Mouse (Mus musculus) MEL (cell line): Measurements from ENCODE around the gene Cacna1f. TPM values are rescaled to one million over a fixed set of nuclear protein-coding genes. Genes with fewer than 3 reads are reported as not detected.
A peak's percentile ranks its signal among the peaks of the same experiment; 100 is the strongest.

Experiments used
- DNase-seq: peaks from one replicate; pipeline ENCODE4 v3.0.0; 2011; ENCODE audit warnings: low read depth, low spot score
- H3K27ac ChIP-seq: 2 replicates; pipeline ENCODE4 v1.5.1; 2012; ENCODE audit warnings: low read depth, mild to moderate bottlenecking, control low read depth, low read length, moderate library complexity; ENCODE audit not compliant: control insufficient read depth
- H3K27me3 ChIP-seq, 2 experiments: fragments of 150-350 bp in 1 of 2; sonication (generic) in 1 of 2; 2 replicates each; pipeline ENCODE4 v1.6.1; 2012; ENCODE audit warnings: low read length in 2 of 2, mild to moderate bottlenecking in 2 of 2, improper control_type of control experiment in 1 of 2, moderate library complexity in 1 of 2; ENCODE audit not compliant: insufficient read depth in 2 of 2, control insufficient read depth in 1 of 2
- H3K36me3 ChIP-seq, 2 experiments: 2 replicates each; pipeline ENCODE4 v1.6.1; 2012 to 2014; ENCODE audit warnings: low read length in 2 of 2, improper control_type of control experiment in 1 of 2, inconsistent platforms in 1 of 2, mild to moderate bottlenecking in 1 of 2; ENCODE audit not compliant: insufficient read depth in 2 of 2, control insufficient read depth in 1 of 2
- H3K4me1 ChIP-seq, 2 experiments: fragments of 150-350 bp in 1 of 2; sonication (generic) in 1 of 2; 2 replicates each; pipeline ENCODE4 v1.6.1; 2012; ENCODE audit warnings: low read length in 2 of 2, improper control_type of control experiment in 1 of 2, mild to moderate bottlenecking in 1 of 2; ENCODE audit not compliant: insufficient read depth in 2 of 2, control insufficient read depth in 1 of 2
- H3K4me3 ChIP-seq, 2 experiments: fragments of 150-350 bp in 1 of 2; sonication (generic) in 1 of 2; 2 replicates each; pipeline ENCODE4 v1.5.1; 2012; ENCODE audit warnings: low read depth in 2 of 2, low read length in 2 of 2, mild to moderate bottlenecking in 2 of 2, moderate library complexity in 2 of 2, control low read depth in 1 of 2, improper control_type of control experiment in 1 of 2; ENCODE audit not compliant: control insufficient read depth in 1 of 2, insufficient read depth in 1 of 2
- H3K79me2 ChIP-seq: 2 replicates; pipeline ENCODE4 v1.6.1; 2012; ENCODE audit warnings: mild to moderate bottlenecking, low read length, moderate library complexity; ENCODE audit not compliant: control insufficient read depth, poor library complexity, insufficient read depth
- H3K9ac ChIP-seq: 2 replicates; pipeline ENCODE4 v1.6.1; 2012; ENCODE audit warnings: low read depth, mild to moderate bottlenecking, control low read depth, low read length, moderate library complexity; ENCODE audit not compliant: control insufficient read depth, poor library complexity, severe bottlenecking
- H3K9me3 ChIP-seq: fragments of 150-350 bp; sonication (generic); replicated peaks from 2 replicates; pipeline ENCODE4 v1.6.1; 2012; ENCODE audit warnings: mild to moderate bottlenecking, low read length, improper control_type of control experiment, moderate library complexity; ENCODE audit not compliant: insufficient read depth
- BHLHE40 ChIP-seq: IDR thresholded peaks from 2 replicates; pipeline ENCODE4 v1.6.1; 2012; ENCODE audit warnings: low read depth, mild to moderate bottlenecking, inconsistent platforms, low read length, improper control_type of control experiment, borderline replicate concordance
- CHD1 ChIP-seq: IDR thresholded peaks from 2 replicates; pipeline ENCODE4 v1.6.1; 2012; ENCODE audit warnings: low read depth, mild to moderate bottlenecking, inconsistent platforms, low read length, improper control_type of control experiment
- E2F4 ChIP-seq: IDR thresholded peaks from 2 replicates; pipeline ENCODE4 v1.6.1; 2011; ENCODE audit warnings: low read depth, low read length, improper control_type of control experiment, borderline replicate concordance
- GABPA ChIP-seq: IDR thresholded peaks from 2 replicates; pipeline ENCODE4 v1.6.1; 2012; ENCODE audit warnings: low read depth, mild to moderate bottlenecking, inconsistent platforms, low read length, improper control_type of control experiment, moderate library complexity
- GATA1 ChIP-seq: IDR thresholded peaks from 2 replicates; pipeline ENCODE4 v1.6.1; 2011; ENCODE audit warnings: low read depth, low read length, improper control_type of control experiment
- HCFC1 ChIP-seq: IDR thresholded peaks from 2 replicates; pipeline ENCODE4 v1.6.1; 2012; ENCODE audit warnings: low read depth, mild to moderate bottlenecking, inconsistent platforms, low read length, improper control_type of control experiment, moderate library complexity
- JUND ChIP-seq: IDR thresholded peaks from 2 replicates; pipeline ENCODE4 v1.6.1; 2011; ENCODE audit warnings: low read depth, mild to moderate bottlenecking, improper control_type of control experiment, low read length
- KAT2A ChIP-seq: conservative IDR thresholded peaks from 2 replicates; pipeline ENCODE4 v1.6.1; 2012; ENCODE audit warnings: low read depth, low read length, improper control_type of control experiment, inconsistent platforms
- MAFK ChIP-seq: IDR thresholded peaks from 2 replicates; pipeline ENCODE4 v1.6.1; 2011; ENCODE audit warnings: low read depth, mild to moderate bottlenecking, low read length, improper control_type of control experiment, borderline replicate concordance
- MAX ChIP-seq: IDR thresholded peaks from 2 replicates; pipeline ENCODE4 v1.6.1; 2011; ENCODE audit warnings: low read length, improper control_type of control experiment
- MYB ChIP-seq: IDR thresholded peaks from 2 replicates; pipeline ENCODE4 v1.6.1; 2011; ENCODE audit warnings: mild to moderate bottlenecking, low read depth, low read length, improper control_type of control experiment
- MYC ChIP-seq: IDR thresholded peaks from 2 replicates; pipeline ENCODE4 v1.6.1; 2011; ENCODE audit warnings: low read depth, mild to moderate bottlenecking, low read length, improper control_type of control experiment, moderate library complexity
- NELFE ChIP-seq: IDR thresholded peaks from 2 replicates; pipeline ENCODE4 v1.6.1; 2011; ENCODE audit warnings: low read depth, low read length, improper control_type of control experiment
- NRF1 ChIP-seq: IDR thresholded peaks from 2 replicates; pipeline ENCODE4 v1.6.1; 2014; ENCODE audit warnings: low read depth, mild to moderate bottlenecking, inconsistent platforms, low read length, improper control_type of control experiment, moderate library complexity; ENCODE audit not compliant: poor library complexity, insufficient read depth, severe bottlenecking
- POLR2A ChIP-seq, 2 experiments: IDR thresholded peaks; 2 replicates each; pipeline ENCODE4 v1.6.1; 2011 to 2012; ENCODE audit warnings: low read length in 2 of 2, mild to moderate bottlenecking in 2 of 2, control low read depth in 1 of 2, improper control_type of control experiment in 1 of 2, low read depth in 1 of 2, moderate library complexity in 1 of 2; ENCODE audit not compliant: control insufficient read depth in 1 of 2, insufficient read depth in 1 of 2, poor library complexity in 1 of 2
- POLR2AphosphoS2 ChIP-seq: IDR thresholded peaks from 2 replicates; pipeline ENCODE4 v1.6.1; 2011; ENCODE audit warnings: low read length, improper control_type of control experiment
- POLR2AphosphoS5 ChIP-seq: IDR thresholded peaks from 2 replicates; pipeline ENCODE4 v1.6.1; 2012; ENCODE audit warnings: low read depth, borderline replicate concordance, mild to moderate bottlenecking, inconsistent platforms, low read length, moderate library complexity, mixed read lengths
- RAD21 ChIP-seq: IDR thresholded peaks from 2 replicates; pipeline ENCODE4 v1.6.1; 2011; ENCODE audit warnings: mild to moderate bottlenecking, low read depth, low read length, improper control_type of control experiment
- SIN3A ChIP-seq: IDR thresholded peaks from 2 replicates; pipeline ENCODE4 v1.6.1; 2012; ENCODE audit warnings: low read length, improper control_type of control experiment, inconsistent platforms
- SMC3 ChIP-seq: IDR thresholded peaks from 2 replicates; pipeline ENCODE4 v1.6.1; 2011; ENCODE audit warnings: low read depth, low read length, improper control_type of control experiment
- TAL1 ChIP-seq: IDR thresholded peaks from 2 replicates; pipeline ENCODE4 v1.6.1; 2012; ENCODE audit warnings: mild to moderate bottlenecking, inconsistent platforms, low read length, moderate library complexity, mixed read lengths
- TBP ChIP-seq: IDR thresholded peaks from 2 replicates; pipeline ENCODE4 v1.8.0; 2011; ENCODE audit warnings: low read depth, low read length, improper control_type of control experiment
- USF1 ChIP-seq: IDR thresholded peaks from 2 replicates; pipeline ENCODE4 v1.6.1; 2014; ENCODE audit warnings: low read depth, mild to moderate bottlenecking, inconsistent platforms, low read length, improper control_type of control experiment, moderate library complexity
- USF2 ChIP-seq, 2 experiments: IDR thresholded peaks; 2 replicates each; pipeline ENCODE4 v1.6.1; 2011 to 2012; ENCODE audit warnings: improper control_type of control experiment in 2 of 2, low read length in 2 of 2, borderline replicate concordance in 1 of 2, inconsistent platforms in 1 of 2, low read depth in 1 of 2, mild to moderate bottlenecking in 1 of 2; ENCODE audit not compliant: insufficient read depth in 1 of 2
- ZKSCAN1 ChIP-seq: IDR thresholded peaks from 2 replicates; pipeline ENCODE4 v1.6.1; 2012; ENCODE audit warnings: low read depth, mild to moderate bottlenecking, inconsistent platforms, low read length, improper control_type of control experiment, moderate library complexity
- ZNF384 ChIP-seq: IDR thresholded peaks from 2 replicates; pipeline ENCODE4 v1.6.1; 2012; ENCODE audit warnings: low read depth, mild to moderate bottlenecking, inconsistent platforms, low read length, improper control_type of control experiment
- polyA plus RNA-seq, 2 experiments: library from polyadenylated mRNA; stranded (reverse) in 1 of 2; unstranded in 1 of 2; fragments of >175 nt in 1 of 2; fragments of >200 nt in 1 of 2; gene quantifications; 2 replicates each; pipeline versions ENCODE4 v1.2.1 to v1.2.4; 2012; ENCODE audit warnings: low replicate concordance in 2 of 2, low read depth in 1 of 2; ENCODE audit not compliant: insufficient read length in 2 of 2, insufficient read depth in 1 of 2, missing spikeins in 1 of 2
- total RNA-seq: library from RNA; depleted of rRNA; stranded (reverse); fragments of 300-350 nt; gene quantifications from 2 replicates; pipeline ENCODE4 v1.2.3, GENCODE M21; 2012

Gene Cacna1f
- total and polyA plus RNA-seq, 3 experiments, result 0.17 TPM; not detected in 2

GRCm38 (mm10) chrX:7604004-7604403, 2.9 kb upstream of the Cacna1f start:
- TF ChIP-seq KAT2A, result no peak
- TF ChIP-seq JUND, result no peak
- no peak for TF ChIP-seq POLR2A (IDR thresholded peaks at IDR 0.05; ENCODE audit: control insufficient read depth in 1 of 2, insufficient read depth in 1 of 2, low read depth in 1 of 2, low read length in 2 of 2, poor library complexity in 1 of 2)
- TF ChIP-seq GABPA, result no peak
- no peak for TF ChIP-seq USF2 (IDR thresholded peaks at IDR 0.05; ENCODE audit: borderline replicate concordance in 1 of 2, insufficient read depth in 1 of 2, low read depth in 1 of 2, low read length in 2 of 2)
- no peak for TF ChIP-seq NELFE
- TF ChIP-seq GATA1, result no peak
- TF ChIP-seq MAFK, result no peak
- no peak for TF ChIP-seq ZKSCAN1
- no peak overlapping the region for H3K27ac ChIP-seq

DNA sequence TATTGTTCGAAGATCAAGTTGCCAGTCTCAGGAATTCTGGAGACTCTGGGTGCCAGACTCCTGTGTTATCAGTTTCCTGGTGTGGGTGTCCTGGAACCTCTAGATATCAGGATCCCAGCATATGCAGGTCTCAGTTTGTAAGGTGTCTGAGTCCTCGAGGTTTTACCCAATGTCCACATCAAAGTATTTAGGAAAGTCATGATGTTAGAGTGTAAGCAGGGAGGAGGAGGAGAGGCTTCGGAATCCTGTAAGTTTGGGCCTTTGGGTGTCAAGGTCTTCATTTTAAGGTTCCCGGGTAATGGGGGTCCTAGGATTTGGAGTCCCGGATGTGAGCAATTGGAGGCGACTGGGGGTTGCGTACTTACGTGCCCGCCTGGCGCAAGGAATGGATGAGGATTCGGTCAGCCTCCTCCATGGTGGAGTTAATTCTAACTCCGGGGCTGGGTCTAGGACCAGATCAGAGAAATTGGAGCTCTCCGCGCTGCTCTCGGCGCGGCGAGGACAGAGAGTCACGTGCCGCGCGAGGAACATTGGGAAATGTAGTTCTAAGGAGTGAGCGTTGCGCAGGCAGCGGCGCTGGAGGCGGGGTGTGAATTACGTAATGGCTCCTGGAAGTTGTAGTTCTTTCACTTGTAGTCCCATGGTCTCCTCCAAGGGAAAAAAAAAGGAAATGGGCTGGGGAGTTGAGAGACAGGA, 1.9 kb upstream of the Cacna1f start, which contains the start of gene Ccdc22:
Gene Ccdc22, minus strand, starts transcription at position 639 of the 696 bp plus-strand sequence.
- peak; percentile 96 for DNase-seq

More at GRCm38 (mm10) chrX:7604004-7604403, 2.9 kb upstream of the Cacna1f start:
- H3K4me3 ChIP-seq, result no peak overlapping the region
- peaks cover 5% of the 10 kb centered on the region; the same call in 1 of the 2 replicates for H3K79me2 ChIP-seq
- H3K9me3 ChIP-seq, result no peaks in the 10 kb centered on the region
- peaks cover 0 to 5% of the 10 kb centered on the region in 2 experiments; a peak in 3 of 4 replicates for H3K36me3 ChIP-seq
- H3K9ac ChIP-seq, result peak overlapping the region; percentile 76; the same call in 1 of the 2 replicates
- peaks cover 0 to 12% of the 10 kb centered on the region in 2 experiments; a peak in 2 of 4 replicates for H3K4me1 ChIP-seq
- H3K27me3 ChIP-seq, result peaks cover 0 to 2% of the 10 kb centered on the region in 2 experiments; a peak in 1 of 4 replicates
- no peak for DNase-seq

More for the DNA sequence above, 1.9 kb upstream of the Cacna1f start, which contains the start of gene Ccdc22:
- Histone ChIP-seq H3K27me3 (peaks cover 0 to 2% of the 10 kb centered on the region in 2 experiments; a peak in 1 of 4 replicates), H3K4me3 (peak within 1 kb of the TSS; percentile 49 to 66), H3K36me3 (peaks cover 0 to 5% of the 10 kb centered on the region in 2 experiments; a peak in 3 of 4 replicates), H3K4me1 (peaks cover 0 to 12% of the 10 kb centered on the region in 2 experiments; a peak in 2 of 4 replicates), H3K27ac (peak within 1 kb of the TSS; percentile 20), H3K79me2 (peaks cover 5% of the 10 kb centered on the region; the same call in 1 of the 2 replicates)
- TF ChIP-seq SMC3, result no peak
- peak; percentile 87 for TF ChIP-seq ZNF384
- peak; percentile 74 for TF ChIP-seq NRF1
- TF ChIP-seq NELFE, result peak; percentile 45
- peak; percentile 96 for TF ChIP-seq MAX
- TF ChIP-seq MYC, result peak; percentile 72; the same call in 1 of the 2 replicates
- TF ChIP-seq MAFK, result no peak
- TF ChIP-seq USF1, result peak; percentile 100
- TF ChIP-seq POLR2AphosphoS5, result no peak
- TF ChIP-seq KAT2A, result peak; percentile 94
- no peak for TF ChIP-seq E2F4
- no peak for TF ChIP-seq CHD1
- no peak for TF ChIP-seq MYB
- TF ChIP-seq GATA1, result peak; percentile 56
- TF ChIP-seq TBP, result 0 out of 2 replicates have a peak, but pooled peaks have one; percentile 55
- TF ChIP-seq ZKSCAN1, result no peak
- TF ChIP-seq POLR2A (IDR thresholded peaks at IDR 0.05; ENCODE audit: control insufficient read depth in 1 of 2, insufficient read depth in 1 of 2, low read depth in 1 of 2, low read length in 2 of 2, poor library complexity in 1 of 2), result peak in 1 of 2 experiments; percentile 75; a peak in 2 of 4 replicates
- TF ChIP-seq SIN3A, result peak; percentile 92
- peak; percentile 100 for TF ChIP-seq HCFC1
- no peak for TF ChIP-seq POLR2AphosphoS2
- TF ChIP-seq BHLHE40, result peak; percentile 96
- no peak for TF ChIP-seq RAD21
- peak; percentile 82 to 94 for TF ChIP-seq USF2 (IDR thresholded peaks at IDR 0.05; ENCODE audit: borderline replicate concordance in 1 of 2, insufficient read depth in 1 of 2, low read depth in 1 of 2, low read length in 2 of 2)
- peak; percentile 59 for TF ChIP-seq TAL1
- TF ChIP-seq, all 39 proteins: peak for 15
- Histone ChIP-seq H3K9ac (peak within 1 kb of the TSS; percentile 76), H3K9me3 (no peaks in the 10 kb centered on the region)
